Mouse (Mus musculus) olfactory bulb, adult 2 months (tissue): ENCODE results near the gene Habp2.

Experiments
- CTCF ChIP-seq: fragments of 200-500 bp; IDR thresholded peaks from 2 replicates; pipeline ENCODE4 v1.5.1; 2012; ENCODE audit warnings: low read depth, mild to moderate bottlenecking, low read length, moderate library complexity; ENCODE audit not compliant: insufficient read depth
- POLR2A ChIP-seq: fragments of 200-500 bp; IDR thresholded peaks from 2 replicates; pipeline ENCODE4 v1.6.1; 2012; ENCODE audit warnings: mild to moderate bottlenecking, low read depth, low read length, moderate library complexity; ENCODE audit not compliant: insufficient read depth

- TF ChIP-seq POLR2A (no peak), CTCF (no peak)
These were observed 33.4 kb downstream of the Habp2 start for GRCm38 (mm10) chr19:56320186-56320860.
